Mouse (Mus musculus) embryonic fibroblast, embryonic 13.5 days (primary cell): ENCODE results near the gene Kpna6.

ENCODE experiments used
- CTCF ChIP-seq: IDR thresholded peaks from 2 replicates; pipeline ENCODE4 v1.5.1; 2011; ENCODE audit warnings: mild to moderate bottlenecking, control low read depth, low read length, moderate library complexity, borderline replicate concordance; ENCODE audit not compliant: insufficient read depth
- POLR2A ChIP-seq: IDR thresholded peaks from 2 replicates; pipeline ENCODE4 v1.6.1; 2011; ENCODE audit warnings: low read depth, mild to moderate bottlenecking, control low read depth, low read length, moderate library complexity

GRCm38 (mm10) chr4:129622120-129622802 lies 50.3 kb downstream of the Kpna6 start:
- no peak for TF ChIP-seq POLR2A
- no peak for TF ChIP-seq CTCF
